ENCODE assay signal across 7 mouse cellular contexts in genomic region chr19:5649298-5649741, GRCm38 (mm10). TPM values are rescaled to one million over a fixed set of nuclear protein-coding genes. Genes with fewer than 3 reads are reported as not detected.
DNase-seq lines count a peak whose midpoint lies in the region; ATAC-seq lines count a peak whose summit lies in the region.

No protein-coding gene starts in this region.

- WGBS in hindbrain, embryonic 13.5 days = 76% methylated on average over 6 of the region's 6 CpGs
- WGBS in liver, embryonic 13.5 days (ENCODE audit: insufficient replicate concordance) = 43% methylated on average over 6 of the region's 6 CpGs

- peak overlapping the region; percentile 56 for H3K4me2 ChIP-seq in hindbrain, embryonic 13.5 days
- H3K4me2 ChIP-seq in liver, embryonic 13.5 days = peak overlapping the region; percentile 69

- H3K9ac ChIP-seq in hindbrain, embryonic 13.5 days = peak overlapping the region; percentile 72
- H3K9ac ChIP-seq in liver, embryonic 13.5 days = peak overlapping the region; percentile 58

- peak; percentile 74 for DNase-seq in gastrocnemius, adult 18-20 months (ENCODE audit: low spot score)
- DNase-seq in liver, embryonic 13.5 days = no peak
- peak; percentile 21 to 22 for DNase-seq in natural killer cell, adult 2 months (ENCODE audit: low spot score in 2 of 2)
- no peak for DNase-seq in right cerebral cortex, postnatal 10 days (ENCODE audit: low spot score in 2 of 2)

- peak overlapping the region; percentile 58 for H3K27ac ChIP-seq in brown adipose tissue, adult 24 weeks (replicated peaks; ENCODE audit: low read depth, low read length)
- H3K27ac ChIP-seq in hindbrain, embryonic 13.5 days = peak overlapping the region; percentile 88
- H3K27ac ChIP-seq in liver, embryonic 13.5 days = peak overlapping the region; percentile 72

- ATAC-seq in hindbrain, embryonic 13.5 days (ENCODE audit: low FRiP score) = no peak
- ATAC-seq in liver, embryonic 13.5 days (ENCODE audit: low read depth) = peak; percentile 6
- no peak for ATAC-seq in inflammation-experienced regulatory T-cells, adult 6 months

- peaks cover 10% of the 10 kb centered on the region; the same call in 1 of the 2 replicates for H3K4me1 ChIP-seq in brown adipose tissue, adult 24 weeks (ENCODE audit: control insufficient read depth, insufficient read depth, insufficient read length, low read length)
- H3K4me1 ChIP-seq in hindbrain, embryonic 13.5 days (replicated peaks) = peaks cover 26% of the 10 kb centered on the region
- peaks cover 51% of the 10 kb centered on the region for H3K4me1 ChIP-seq in liver, embryonic 13.5 days (replicated peaks)

- H3K4me3 ChIP-seq in brown adipose tissue, adult 24 weeks (ENCODE audit: insufficient read depth, low read depth, low read length) = peak overlapping the region; percentile 46
- H3K4me3 ChIP-seq in hindbrain, embryonic 13.5 days = peak overlapping the region; percentile 25
- peak overlapping the region; percentile 47 for H3K4me3 ChIP-seq in liver, embryonic 13.5 days (replicated peaks)

- no peaks in the 10 kb centered on the region for H3K9me3 ChIP-seq in hindbrain, embryonic 13.5 days
- H3K9me3 ChIP-seq in liver, embryonic 13.5 days (replicated peaks) = no peaks in the 10 kb centered on the region

- peaks cover 44% of the 10 kb centered on the region for H3K36me3 ChIP-seq in hindbrain, embryonic 13.5 days
- peaks cover 81% of the 10 kb centered on the region for H3K36me3 ChIP-seq in liver, embryonic 13.5 days

- peaks cover 18% of the 10 kb centered on the region for H3K27me3 ChIP-seq in hindbrain, embryonic 13.5 days
- H3K27me3 ChIP-seq in liver, embryonic 13.5 days = no peaks in the 10 kb centered on the region

RNA-seq across cellular contexts. Expression of gene Rela, which starts 12.0 kb away (rescaled TPM):
- 22.8 and 24.6 TPM in 2 replicates for polyA plus RNA-seq in brown adipose tissue, adult 24 weeks (2012; ENCODE audit: insufficient read depth, insufficient read length, missing spikeins)
- total RNA-seq in gastrocnemius, adult 18-20 months (2021) = 10 to 100 TPM; 14.6 to 19.3 TPM
- 30.1 and 35.2 TPM in 2 replicates for polyA plus RNA-seq in hindbrain, embryonic 13.5 days (2015; fragmentation: Nextera tagmentation; extraction: Ambion mirVana)
- polyA plus RNA-seq in liver, embryonic 13.5 days (2015; fragmentation: Nextera tagmentation; extraction: Ambion mirVana) = 24.5 and 28.8 TPM in 2 replicates
- 100 to 1,000 TPM in 2 of 3 experiments, 10 to 100 TPM in 1; 95.8 to 144 (median 126) TPM for polyA plus RNA-seq in inflammation-experienced regulatory T-cells, adult 6 months (2017; shearing (Covaris generic))

RNA-seq across cellular contexts. Expression of gene Sipa1, which starts 14.2 kb away (rescaled TPM):
- polyA plus RNA-seq in brown adipose tissue, adult 24 weeks (2012; ENCODE audit: insufficient read depth, insufficient read length, missing spikeins) = 10.0 and 11.6 TPM in 2 replicates
- total RNA-seq in gastrocnemius, adult 18-20 months (2021) = 1 to 10 TPM; 5.6 to 8.2 TPM
- polyA plus RNA-seq in hindbrain, embryonic 13.5 days (2015; fragmentation: Nextera tagmentation; extraction: Ambion mirVana) = 15.0 and 15.4 TPM in 2 replicates
- 23.3 and 24.6 TPM in 2 replicates for polyA plus RNA-seq in liver, embryonic 13.5 days (2015; fragmentation: Nextera tagmentation; extraction: Ambion mirVana)
- polyA plus RNA-seq in inflammation-experienced regulatory T-cells, adult 6 months (2017; shearing (Covaris generic)) = 10 to 100 TPM; 23.3 to 28.7 (median 25.0) TPM

RNA-seq across cellular contexts. Expression of gene Map3k11, which starts 39.2 kb away (rescaled TPM):
- polyA plus RNA-seq in brown adipose tissue, adult 24 weeks (2012; ENCODE audit: insufficient read depth, insufficient read length, missing spikeins) = 14.9 and 24.5 TPM in 2 replicates
- total RNA-seq in gastrocnemius, adult 18-20 months (2021) = 1 to 10 TPM; 8.6 to 9.4 TPM
- 11.6 and 14.4 TPM in 2 replicates for polyA plus RNA-seq in hindbrain, embryonic 13.5 days (2015; fragmentation: Nextera tagmentation; extraction: Ambion mirVana)
- 13.8 and 15.9 TPM in 2 replicates for polyA plus RNA-seq in liver, embryonic 13.5 days (2015; fragmentation: Nextera tagmentation; extraction: Ambion mirVana)
- polyA plus RNA-seq in inflammation-experienced regulatory T-cells, adult 6 months (2017; shearing (Covaris generic)) = 1 to 10 TPM; 6.6 to 8.7 (median 7.8) TPM

RNA-seq across cellular contexts. Expression of gene Kat5, which starts 39.3 kb away (rescaled TPM):
- 17.0 and 26.3 TPM in 2 replicates for polyA plus RNA-seq in brown adipose tissue, adult 24 weeks (2012; ENCODE audit: insufficient read depth, insufficient read length, missing spikeins)
- total RNA-seq in gastrocnemius, adult 18-20 months (2021) = 10 to 100 TPM; 24.0 to 26.0 TPM
- polyA plus RNA-seq in hindbrain, embryonic 13.5 days (2015; fragmentation: Nextera tagmentation; extraction: Ambion mirVana) = 77.2 and 79.7 TPM in 2 replicates
- 21.7 and 23.8 TPM in 2 replicates for polyA plus RNA-seq in liver, embryonic 13.5 days (2015; fragmentation: Nextera tagmentation; extraction: Ambion mirVana)
- 10 to 100 TPM; 34.5 to 46.1 (median 42.4) TPM for polyA plus RNA-seq in inflammation-experienced regulatory T-cells, adult 6 months (2017; shearing (Covaris generic))

RNA-seq across cellular contexts. Expression of gene Pcnx3, which starts 39.4 kb away (rescaled TPM):
- polyA plus RNA-seq in brown adipose tissue, adult 24 weeks (2012; ENCODE audit: insufficient read depth, insufficient read length, missing spikeins) = 19.6 and 26.2 TPM in 2 replicates
- 10 to 100 TPM; 12.5 to 13.8 TPM for total RNA-seq in gastrocnemius, adult 18-20 months (2021)
- 21.3 and 24.4 TPM in 2 replicates for polyA plus RNA-seq in hindbrain, embryonic 13.5 days (2015; fragmentation: Nextera tagmentation; extraction: Ambion mirVana)
- 9.1 and 10.1 TPM in 2 replicates for polyA plus RNA-seq in liver, embryonic 13.5 days (2015; fragmentation: Nextera tagmentation; extraction: Ambion mirVana)
- polyA plus RNA-seq in inflammation-experienced regulatory T-cells, adult 6 months (2017; shearing (Covaris generic)) = 10 to 100 TPM; 14.8 to 26.0 (median 21.1) TPM

Comparison
In these comparisons a context has a peak if more than half of its experiments do, and no peak if none do; other contexts are left out.
1. DNase-seq: peak in gastrocnemius, adult 18-20 months (single experiment) and natural killer cell, adult 2 months (2 of 2); none in liver, embryonic 13.5 days (single experiment) and right cerebral cortex, postnatal 10 days (0 of 2).
2. Peak in every context shown above with its lines, with median percentiles within 50 percentile points of each other: H3K27ac ChIP-seq and H3K4me3 ChIP-seq.